Comparison of ENCODE assay signal across 19 mouse cellular contexts in the genomic region with DNA sequence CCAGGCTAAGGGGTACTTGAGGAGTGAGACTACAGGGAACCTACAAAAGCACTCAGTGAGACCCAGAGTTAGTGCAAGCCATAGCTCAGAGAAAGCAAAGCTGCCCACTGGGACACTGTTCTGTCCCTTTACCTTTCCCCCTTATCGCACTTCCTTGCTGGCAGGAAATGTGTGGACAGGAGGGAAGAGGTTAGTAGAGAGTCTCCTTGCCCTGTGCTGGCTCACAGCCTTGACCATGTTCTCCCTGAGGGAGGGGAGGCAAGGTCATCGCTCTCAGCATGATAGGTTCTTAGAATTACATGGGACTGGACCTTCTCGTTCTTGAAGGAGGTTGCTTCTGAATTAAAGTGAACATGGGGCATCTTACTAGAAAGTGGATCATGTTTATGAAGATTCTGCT.
A peak's percentile ranks its signal among the peaks of the same experiment; 100 is the strongest.
DNase-seq lines count a peak whose midpoint lies in the region; ATAC-seq lines count a peak whose summit lies in the region.
"Had no signal": no experiment of that assay in that cellular context is flagged by ENCODE, and none has a peak within 500 bp of the region (broad histone marks: within the 10 kb centered on the region; RNA-seq: fewer than 3 reads in every experiment).

No protein-coding gene starts in this region.

- no peak overlapping the region for H3K4me2 ChIP-seq in heart, embryonic 16.5 days (ENCODE audit: low read depth, low read length)
- H3K4me2 ChIP-seq: embryonic facial prominence, embryonic 13.5 days; forebrain, embryonic 12.5 days; hindbrain, embryonic 15.5 days; kidney, embryonic 15.5 days had no signal

- H3K27ac ChIP-seq in heart, embryonic 16.5 days (ENCODE audit: low read length), result peak overlapping the region; percentile 43
- peak overlapping the region; percentile 85 for H3K27ac ChIP-seq in brown adipose tissue, adult 24 weeks (replicated peaks; ENCODE audit: low read depth, low read length)
- H3K27ac ChIP-seq: embryonic facial prominence, embryonic 13.5 days; forebrain, embryonic 12.5 days; hindbrain, embryonic 15.5 days; kidney, embryonic 15.5 days had no signal

- no peaks in the 10 kb centered on the region; the same call in 1 of the 2 replicates for H3K36me3 ChIP-seq in heart, embryonic 16.5 days (ENCODE audit: control insufficient read depth, insufficient read depth)
- H3K36me3 ChIP-seq: embryonic facial prominence, embryonic 13.5 days; forebrain, embryonic 12.5 days; hindbrain, embryonic 15.5 days; kidney, embryonic 15.5 days had no signal

- H3K9ac ChIP-seq in heart, embryonic 16.5 days (ENCODE audit: low read length), result no peak overlapping the region
- H3K9ac ChIP-seq: embryonic facial prominence, embryonic 13.5 days; forebrain, embryonic 12.5 days; forebrain, postnatal 0 days; hindbrain, embryonic 15.5 days; kidney, embryonic 15.5 days had no signal

- peaks cover 32% of the 10 kb centered on the region for H3K4me1 ChIP-seq in heart, embryonic 16.5 days (ENCODE audit: control insufficient read depth, insufficient read depth, low read length)
- H3K4me1 ChIP-seq in brown adipose tissue, adult 24 weeks (ENCODE audit: control insufficient read depth, insufficient read depth, insufficient read length, low read length), result peaks cover 17% of the 10 kb centered on the region
- H3K4me1 ChIP-seq: forebrain, embryonic 12.5 days; hindbrain, embryonic 15.5 days had no signal

- peak; percentile 61 for DNase-seq in adrenal gland, postnatal 10 days
- DNase-seq in adrenal gland, postnatal 25 days, result no peak
- peak; percentile 94 for DNase-seq in heart, adult 11 months
- no peak for DNase-seq in heart, adult 8-10 months (ENCODE audit: low spot score)
- DNase-seq in heart, postnatal 4 days, result no peak
- DNase-seq in thymus, postnatal 10 days (ENCODE audit: low spot score in 2 of 2), result no peak
- DNase-seq: cerebellum, adult 18-20 months; cerebellum, adult 9-11 months; cerebellum, postnatal 36 days; forebrain, postnatal 0 days; gastrocnemius, postnatal 36 days; kidney, adult 2 months had no signal

- H3K4me3 ChIP-seq in heart, embryonic 16.5 days (ENCODE audit: low read length), result no peak overlapping the region
- no peak overlapping the region for H3K4me3 ChIP-seq in brown adipose tissue, adult 24 weeks (ENCODE audit: insufficient read depth, low read depth, low read length)
- H3K4me3 ChIP-seq: embryonic facial prominence, embryonic 13.5 days; forebrain, embryonic 12.5 days; hindbrain, embryonic 15.5 days; kidney, embryonic 15.5 days had no signal

- H3K9me3 ChIP-seq in heart, embryonic 16.5 days (replicated peaks; ENCODE audit: control insufficient read depth, low read length), result no peaks in the 10 kb centered on the region
- H3K9me3 ChIP-seq: embryonic facial prominence, embryonic 13.5 days; forebrain, embryonic 12.5 days; hindbrain, embryonic 15.5 days; kidney, embryonic 15.5 days had no signal

- no peaks in the 10 kb centered on the region for H3K27me3 ChIP-seq in heart, embryonic 16.5 days (ENCODE audit: control insufficient read depth, insufficient read depth, low read length)
- H3K27me3 ChIP-seq: forebrain, embryonic 12.5 days; hindbrain, embryonic 15.5 days; kidney, embryonic 15.5 days had no signal

- ATAC-seq in heart, embryonic 16.5 days (replicated peaks; ENCODE audit: extremely low read depth, insufficient read depth, low FRiP score), result no peak
- ATAC-seq: forebrain, postnatal 0 days; intestine, embryonic 16.5 days had no signal

- WGBS in heart, embryonic 16.5 days, result 73% methylated on average over 3 of the region's 3 CpGs

Comparison
In these comparisons a context has a peak if more than half of its experiments do, and no peak if none do; other contexts are left out.
1. DNase-seq: peak in adrenal gland, postnatal 10 days (single experiment) and heart, adult 11 months (single experiment); none in adrenal gland, postnatal 25 days (single experiment), heart, adult 8-10 months (single experiment), heart, postnatal 4 days (single experiment) and thymus, postnatal 10 days (0 of 2).